Mouse (Mus musculus): ENCODE results near the gene Mccc1.

- TF ChIP-seq CTCF (IDR thresholded peaks at IDR 0.05; ENCODE audit: borderline replicate concordance, extremely low read depth, insufficient read depth, insufficient read length) (no peak), POLR2A (IDR thresholded peaks at IDR 0.05; ENCODE audit: borderline replicate concordance, extremely low read depth, insufficient read depth, insufficient read length, poor library complexity, severe bottlenecking) (no peak)
Observed at GRCm38 (mm10) chr3:35963921-35964320, 36.6 kb downstream of the Mccc1 start.

All from brain, embryonic 14.5 days (tissue).